Mouse (Mus musculus) T-helper 1 cell (primary cell): ENCODE results near the gene Speer4f2.
"Not testable (repeated sequence)": the region's sequence is repeated elsewhere in the genome, so short reads cannot be mapped to it uniquely, and the experiment has no call there.

Source experiments
- in situ Hi-C: fragments of 300-600 bp; cut with MboI, MseI; formaldehyde crosslinking; loops from one replicate; pipeline ENCODE4 v1.15.1; 2025; ENCODE audit warnings: high pct_unique_total_duplicates

Speer4f2 gene

DNA sequence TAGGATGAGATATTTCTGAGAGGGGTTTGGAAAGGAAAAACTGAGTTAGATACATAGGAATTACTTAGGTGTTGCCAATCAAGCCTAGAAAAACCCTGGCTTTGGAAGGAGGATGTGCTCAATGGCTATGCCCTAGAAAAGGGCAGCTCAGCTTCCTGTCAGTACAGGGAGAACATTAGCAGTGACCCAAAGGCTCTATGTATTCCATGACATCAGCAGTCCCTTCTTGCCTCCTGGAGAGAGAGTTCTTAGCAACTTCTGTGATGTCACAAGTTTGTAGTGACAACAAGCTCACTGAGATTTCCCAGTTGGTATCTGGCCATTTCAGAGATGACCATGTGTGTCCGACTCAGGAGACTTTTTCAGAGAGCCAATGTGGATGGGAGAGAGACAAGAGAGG is at the start of gene Speer4f2:
Gene Speer4f2, plus strand, starts transcription at position 301 of the 400 bp plus-strand sequence.
- in situ Hi-C loops = not testable (repeated sequence)

DNA sequence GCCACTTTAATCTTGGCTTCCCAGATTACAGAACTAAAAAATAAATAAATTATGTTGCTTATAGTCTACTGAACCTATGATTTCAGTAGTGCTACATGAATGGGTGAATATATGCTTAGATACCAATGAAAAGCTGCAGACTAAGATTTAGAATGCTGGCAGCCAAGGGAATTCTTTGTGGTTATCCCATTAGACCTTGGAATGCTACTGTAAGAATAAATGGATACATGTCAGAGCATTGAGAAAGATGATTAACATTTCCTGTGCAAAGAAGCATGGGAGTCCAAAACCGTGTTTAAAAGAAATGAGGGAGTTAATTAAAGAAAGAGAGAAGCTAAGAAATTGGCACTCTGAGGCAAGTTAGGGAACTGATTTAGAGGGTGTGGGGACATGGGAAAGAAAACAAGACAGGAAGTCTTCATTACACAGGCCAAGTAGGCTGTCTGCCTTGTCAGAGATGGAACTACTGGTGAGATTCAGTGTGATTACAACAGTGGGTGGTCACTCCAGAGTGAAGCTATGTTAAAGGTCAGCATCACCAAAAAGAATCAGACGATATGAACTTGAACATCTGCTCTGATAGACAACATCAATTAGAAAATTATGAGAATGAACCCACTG is 43.9 kb upstream of the Speer4f2 start:
- in situ Hi-C loops = no loop called here

DNA sequence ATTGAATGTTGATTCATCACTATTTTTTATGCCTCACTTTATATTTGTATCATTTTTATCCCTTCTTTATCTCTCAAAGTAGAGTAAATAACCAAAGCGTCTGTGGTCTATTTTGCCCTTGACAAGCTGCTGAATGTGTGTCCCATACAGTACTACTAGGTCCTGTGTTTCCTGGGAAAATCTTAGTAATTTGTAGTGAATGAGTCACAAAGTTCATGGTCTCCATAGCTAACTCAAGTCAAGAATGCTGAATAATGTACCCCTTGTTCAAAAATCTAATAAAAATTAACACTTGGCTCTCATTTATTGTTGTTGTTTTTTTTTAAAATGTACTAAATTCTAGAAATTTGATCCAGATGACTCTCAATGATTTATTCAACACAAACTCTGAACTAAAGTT is 38.1 kb upstream of the Speer4f2 start:
- in situ Hi-C loops = no loop called here

DNA sequence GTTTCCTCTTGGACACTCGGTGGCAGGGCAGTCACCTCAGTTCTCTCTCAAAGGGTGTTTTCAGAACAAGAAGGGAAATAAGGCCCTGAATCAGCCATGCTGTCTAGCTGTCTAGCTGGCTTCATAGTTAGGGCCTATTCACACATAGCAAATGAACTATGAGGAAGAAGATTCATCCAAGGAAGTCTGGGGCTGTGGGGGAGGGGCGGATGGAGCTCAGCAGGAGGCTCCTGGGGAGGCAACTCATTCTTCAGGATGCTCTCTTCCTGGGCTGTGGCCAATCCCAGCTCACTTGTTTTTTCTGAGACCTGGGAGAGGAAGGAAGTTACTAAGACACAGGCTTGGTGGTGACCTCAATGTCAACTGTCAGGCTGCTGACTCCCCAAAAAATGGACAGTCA is 27.2 kb upstream of the Speer4f2 start:
- in situ Hi-C loops = not testable (repeated sequence)

DNA sequence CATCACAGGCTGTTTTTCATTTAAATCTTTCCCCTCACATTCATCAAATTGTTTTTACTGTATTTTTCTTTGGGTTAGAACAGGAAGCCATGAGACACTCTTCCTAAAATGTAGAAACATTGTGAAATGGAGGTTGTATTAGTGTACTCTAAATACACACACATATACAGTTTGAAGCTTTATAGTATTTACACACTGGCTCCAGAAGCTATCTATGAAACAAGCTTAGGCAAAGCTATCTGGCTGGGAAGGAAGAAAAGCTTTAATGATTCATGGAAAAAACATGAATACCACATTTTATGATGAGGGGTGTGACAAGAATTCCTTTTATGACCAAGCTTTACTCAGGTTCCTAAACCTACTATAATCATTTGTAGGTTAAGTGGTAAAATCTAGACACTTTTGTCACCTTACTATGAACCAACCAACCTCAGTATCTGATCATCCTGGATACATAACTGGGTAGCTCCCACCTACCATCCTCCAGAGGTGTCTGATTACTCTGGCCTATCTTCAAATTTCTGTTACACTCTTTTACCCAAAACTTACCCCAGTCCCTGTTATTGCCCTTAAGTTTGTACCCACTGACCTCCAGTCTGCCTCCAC is 13.5 kb upstream of the Speer4f2 start:
- in situ Hi-C loops = no loop called here

DNA sequence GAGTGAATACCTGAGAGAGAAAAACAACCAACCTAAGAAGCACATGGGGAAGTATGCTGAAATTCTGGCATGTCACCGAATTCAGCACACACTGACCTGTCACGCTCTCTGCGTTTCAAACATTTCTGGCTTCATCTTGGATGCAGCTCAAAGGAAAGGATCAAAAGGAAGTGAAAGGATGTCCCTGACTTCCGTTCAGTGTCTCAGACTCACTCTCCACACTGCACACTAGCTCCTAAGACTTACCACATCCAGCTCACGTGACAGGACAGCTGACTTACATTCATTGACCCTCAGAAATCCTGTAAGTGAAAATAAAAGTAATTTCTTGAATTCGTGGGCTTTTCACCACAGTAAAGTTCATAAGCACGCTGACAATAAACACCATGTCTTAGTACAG is 16.9 kb downstream of the Speer4f2 start:
- in situ Hi-C loops = no loop called here

DNA sequence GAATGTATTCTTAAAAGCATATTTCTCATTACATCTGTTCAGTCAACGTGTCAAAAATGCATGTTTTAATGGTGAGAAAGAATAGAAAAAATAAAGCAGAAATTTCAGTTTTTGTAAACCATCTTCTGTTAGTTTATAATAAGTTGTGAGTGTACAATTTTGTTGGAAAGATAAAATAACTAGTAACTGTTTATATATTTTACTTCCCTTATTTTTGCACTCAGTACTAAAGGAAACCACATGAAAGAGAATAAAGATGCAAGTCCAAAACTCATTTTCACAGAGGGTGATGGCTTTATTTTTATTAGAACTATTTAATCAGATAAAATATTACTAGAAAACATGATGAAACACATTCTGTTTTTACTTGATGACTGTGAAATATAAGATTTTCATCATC is 18.2 kb downstream of the Speer4f2 start:
- in situ Hi-C loops = no loop called here

DNA sequence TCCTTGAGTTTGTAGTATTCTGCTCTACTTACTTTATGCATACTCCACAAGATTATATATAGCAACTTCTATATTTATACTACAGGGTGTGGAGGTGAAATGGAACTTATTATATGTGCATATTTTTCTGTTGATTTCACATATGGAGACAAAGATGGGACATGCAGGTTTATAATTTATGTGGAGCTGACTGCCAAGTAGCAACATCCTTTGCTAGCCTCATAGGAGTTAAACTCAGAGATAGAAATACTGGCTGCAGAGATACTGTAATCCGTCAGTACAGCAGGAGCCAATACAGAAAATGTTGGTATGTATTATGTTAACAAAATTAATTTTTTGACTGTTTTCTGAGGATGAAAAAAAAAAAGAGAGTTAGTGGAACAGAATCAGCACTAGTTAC is 27.6 kb downstream of the Speer4f2 start:
- in situ Hi-C loops = no loop called here

DNA sequence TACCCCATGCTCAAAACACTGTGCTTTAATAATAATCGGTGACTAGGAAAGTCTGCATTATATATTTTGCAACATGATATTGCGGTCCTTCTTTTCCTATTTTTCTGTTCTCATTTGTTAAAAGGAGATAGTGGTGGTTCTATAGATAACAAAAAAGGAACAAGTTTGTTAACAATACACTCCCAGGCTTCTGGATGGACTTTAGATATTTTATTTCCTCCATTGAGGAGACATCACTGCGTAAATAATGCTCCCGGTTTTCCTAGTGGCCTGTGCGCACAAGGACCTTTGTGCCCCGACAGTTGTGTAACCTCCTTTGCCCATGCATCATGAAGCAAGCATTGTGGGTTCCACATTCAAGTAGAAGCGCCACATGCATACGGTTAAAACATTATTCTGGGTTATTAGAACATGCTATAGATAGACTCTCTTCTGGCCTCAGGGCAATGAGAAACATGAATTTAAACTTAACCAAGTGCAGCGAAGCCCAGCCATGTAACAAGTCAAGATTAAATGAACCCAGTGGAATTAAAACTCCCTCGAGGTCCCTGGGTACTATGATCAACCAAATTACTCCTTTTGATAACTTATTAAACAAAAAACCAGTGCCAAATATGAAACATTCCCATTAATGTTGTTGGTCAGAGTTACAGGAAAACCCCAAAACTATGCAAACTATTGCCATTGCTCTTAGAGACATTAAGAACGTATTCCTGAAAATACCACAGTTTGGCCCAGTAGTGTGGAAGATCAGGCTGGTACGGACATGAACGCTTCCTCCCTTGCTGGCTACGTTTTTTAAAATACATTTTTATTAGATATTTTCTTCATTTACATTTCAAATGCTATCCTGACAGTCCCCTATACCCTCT is 28.5 kb downstream of the Speer4f2 start:
- in situ Hi-C loops = no loop called here

DNA sequence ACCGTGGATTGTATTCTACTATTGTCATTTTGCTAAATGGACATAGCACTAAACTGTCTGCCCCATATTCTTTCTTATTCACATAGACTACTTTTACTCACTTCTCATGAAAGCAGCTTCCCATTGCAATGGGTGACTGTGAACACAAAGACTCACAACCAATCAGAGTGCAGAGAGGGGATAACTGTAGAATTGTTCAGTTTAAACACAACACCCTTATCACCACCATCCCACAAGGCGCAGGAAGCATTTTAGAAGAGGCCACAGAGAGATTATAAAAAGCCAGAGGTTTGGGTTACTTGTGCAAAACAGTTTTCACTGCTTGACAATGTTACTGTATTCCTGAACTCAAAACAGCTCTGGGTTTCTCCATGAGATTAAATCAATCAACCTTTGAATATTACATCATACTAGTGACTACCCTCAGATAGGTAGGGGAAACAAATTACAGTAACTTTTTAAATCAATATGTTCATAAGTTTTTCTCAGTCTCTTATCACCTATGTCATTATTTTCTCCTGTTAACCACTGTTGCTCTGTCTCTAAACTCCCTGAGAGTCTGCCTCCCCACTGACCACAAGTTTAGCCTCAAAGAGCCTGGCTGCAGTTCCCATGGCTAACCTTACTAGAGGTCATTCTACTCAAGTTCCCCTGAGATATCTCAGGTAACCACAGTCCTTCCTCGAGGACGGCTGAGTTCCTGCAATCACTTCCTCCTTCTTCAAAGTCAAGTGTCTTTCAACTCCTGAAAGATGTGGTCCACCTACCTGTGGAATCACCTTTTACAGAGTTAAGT is 29.5 kb downstream of the Speer4f2 start:
- in situ Hi-C loops = no loop called here

DNA sequence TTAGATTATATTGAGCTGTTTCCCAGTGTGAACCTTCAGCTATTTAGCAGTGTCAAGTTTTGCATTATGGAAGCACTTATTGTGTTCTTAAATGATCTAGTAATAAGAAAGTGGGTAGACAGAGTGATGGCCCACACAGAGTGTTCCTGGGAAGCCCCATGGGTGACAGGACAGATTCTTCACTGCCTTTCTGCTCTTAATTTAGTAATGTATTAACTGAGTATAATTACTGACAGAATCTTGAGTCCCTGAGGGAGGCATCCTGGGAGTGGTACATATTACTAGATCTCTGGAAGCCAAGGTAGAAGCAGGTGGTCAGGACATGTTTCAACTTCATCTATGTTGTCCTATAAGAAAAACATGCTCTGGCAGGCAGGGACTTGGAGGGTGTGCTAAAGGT is 30.6 kb downstream of the Speer4f2 start:
- in situ Hi-C loops = no loop called here

DNA sequence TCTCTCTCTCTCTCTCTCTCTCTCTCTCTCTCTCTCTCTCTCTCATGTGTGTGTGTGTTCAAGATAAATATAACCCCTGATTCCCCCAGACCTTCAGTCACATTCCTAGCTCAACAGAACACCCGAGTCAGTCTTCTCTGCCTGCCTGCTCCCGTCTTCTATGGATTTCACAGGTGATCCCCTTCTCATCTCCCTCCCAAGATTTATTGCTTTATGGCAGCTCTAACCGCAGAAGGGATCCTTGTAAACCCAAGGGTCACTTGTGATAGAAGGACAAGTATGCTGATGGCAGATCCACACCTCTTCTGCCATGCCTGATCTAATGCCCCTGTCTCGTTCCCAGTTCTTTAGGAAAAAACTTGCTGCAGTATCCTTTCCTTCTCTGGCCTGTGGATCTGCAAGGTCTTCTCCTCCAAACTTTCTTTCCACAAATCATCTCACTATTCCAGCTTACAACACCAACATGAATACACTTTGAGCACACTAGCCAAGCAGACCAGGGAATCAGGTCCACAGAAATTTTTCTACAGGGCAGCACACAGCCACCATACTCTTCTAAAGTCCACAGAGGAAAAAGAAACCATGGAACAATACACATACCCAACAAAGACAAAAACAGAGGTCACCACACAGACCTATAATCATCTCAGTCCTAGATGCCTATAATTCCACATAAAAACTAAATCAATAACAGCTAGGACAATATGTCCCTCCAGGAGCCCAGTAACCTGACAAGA is 36.1 kb downstream of the Speer4f2 start:
- in situ Hi-C loops = no loop called here

DNA sequence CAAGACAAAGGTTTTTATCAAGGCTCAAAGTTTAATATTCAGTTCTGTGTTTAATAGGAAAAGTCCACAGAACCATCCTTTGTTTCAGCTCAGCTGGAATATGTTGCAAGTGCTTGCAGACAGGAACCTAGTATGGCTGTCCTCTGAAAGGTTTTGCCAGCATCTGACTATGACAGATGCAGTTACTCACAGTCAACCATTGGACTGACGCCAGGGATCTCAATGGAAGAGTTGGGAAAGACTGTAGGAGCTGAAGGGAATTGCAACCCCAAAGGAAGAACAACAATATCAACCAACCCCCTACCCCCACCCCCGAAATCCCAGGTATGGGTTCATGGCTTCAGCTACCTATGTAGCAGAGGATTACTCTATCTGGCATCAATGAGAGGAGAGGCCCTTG is 44.2 kb downstream of the Speer4f2 start:
- in situ Hi-C loops = no loop called here

DNA sequence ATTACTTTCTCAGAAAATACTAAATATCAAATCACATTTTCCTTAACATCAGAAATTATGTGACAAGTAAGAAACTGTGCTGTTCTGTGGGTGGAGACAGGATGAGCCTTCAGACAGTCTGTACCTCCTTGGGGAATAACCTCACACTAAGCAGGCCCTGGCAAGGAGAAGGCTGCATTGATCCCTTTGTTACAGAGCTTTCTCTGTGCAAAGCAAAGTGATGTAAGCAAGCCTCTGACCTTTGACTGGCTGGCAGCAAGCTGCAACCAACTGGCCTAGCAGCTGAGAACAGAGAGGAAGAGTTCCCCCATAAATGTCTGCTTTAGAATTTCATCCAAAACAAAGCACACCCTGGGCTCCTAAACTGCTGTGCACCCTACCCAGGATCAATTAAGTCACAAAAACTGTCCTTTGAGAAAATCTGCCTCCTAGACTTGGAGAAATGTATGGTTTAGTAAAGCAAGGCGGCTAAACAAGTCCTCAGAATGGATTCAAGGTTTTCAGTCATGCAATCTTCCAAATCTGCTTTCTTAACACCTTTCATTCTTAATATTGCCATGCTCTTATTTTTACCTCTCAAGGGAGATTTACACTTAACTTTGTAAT is 46.3 kb downstream of the Speer4f2 start:
- in situ Hi-C loops = no loop called here

DNA sequence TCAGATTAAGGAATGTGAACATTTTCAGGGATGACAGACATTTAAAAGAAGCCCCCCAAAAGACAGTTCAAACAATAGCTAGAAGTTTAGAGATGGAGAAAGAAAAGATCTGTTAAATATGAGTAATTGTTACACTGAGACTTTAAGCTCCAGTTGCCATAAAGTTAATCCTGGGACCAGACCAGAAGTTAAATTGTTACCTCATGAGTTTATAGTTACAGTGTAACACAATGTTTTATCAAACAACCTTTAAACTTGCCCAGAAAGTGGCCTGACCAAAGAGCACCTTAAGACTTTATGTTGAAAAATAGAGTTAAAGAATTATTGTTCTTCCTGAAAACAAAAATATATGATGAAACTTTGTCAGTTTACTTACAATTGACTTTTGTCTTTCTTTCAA is 46.9 kb downstream of the Speer4f2 start:
- in situ Hi-C loops = no loop called here

DNA sequence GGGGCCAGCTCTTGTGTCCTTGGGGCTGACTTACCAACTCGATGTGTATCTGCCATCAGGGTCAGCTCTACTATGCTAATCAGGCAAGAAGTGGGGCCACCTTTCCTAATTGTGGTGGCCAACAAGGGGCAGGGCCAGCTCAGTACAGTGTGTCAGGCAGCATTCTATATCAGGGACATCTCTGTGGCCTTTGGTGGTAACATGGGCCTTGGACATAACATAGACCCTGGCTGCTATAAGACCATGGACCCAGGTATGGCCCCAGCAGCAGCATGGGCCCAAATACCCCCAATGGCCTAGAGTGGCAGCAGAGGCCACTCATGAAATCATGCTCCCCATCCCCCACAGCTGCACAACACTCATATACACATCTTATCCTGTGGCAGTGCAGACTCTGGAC is 49.2 kb downstream of the Speer4f2 start:
- in situ Hi-C loops = no loop called here

DNA sequence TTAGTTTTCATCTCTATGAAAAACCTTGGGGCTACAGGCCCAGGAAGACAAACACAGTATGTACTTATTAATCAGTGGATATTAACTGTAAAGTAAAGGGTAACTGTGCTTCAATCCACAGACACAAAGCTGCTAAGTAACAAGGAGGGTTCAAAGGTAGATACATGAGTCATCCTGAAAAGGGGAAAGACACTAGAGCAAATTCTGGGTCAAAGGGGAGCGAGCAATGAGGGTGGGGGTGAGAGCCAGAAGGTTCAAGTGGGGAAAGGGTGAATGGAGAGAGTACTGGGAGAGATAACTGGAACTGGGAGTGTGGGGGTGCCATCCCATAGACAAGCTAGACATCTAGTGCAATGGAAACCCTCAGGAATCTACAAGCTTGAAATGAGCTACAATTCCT is 54.0 kb downstream of the Speer4f2 start:
- in situ Hi-C loops = no loop called here
